Mouse (Mus musculus): ENCODE measurements around the gene Pard3. TPM values are rescaled to one million over a fixed set of nuclear protein-coding genes. Genes with fewer than 3 reads are reported as not detected.
A peak's percentile ranks its signal among the peaks of the same experiment; 100 is the strongest.

Gene Pard3
- polyA plus RNA-seq, 1 experiment from 2014 or later: 27.3 TPM

GRCm38 (mm10) chr8:127514810-127515735 is 451.4 kb downstream of the Pard3 start:
- 0 out of 2 replicates have a peak, but pooled peaks cover 6% of the 10 kb centered on the region for H3K4me1 ChIP-seq (ENCODE audit: control insufficient read depth, insufficient read depth, low read length)
- ATAC-seq (ENCODE audit: low FRiP score, low TSS enrichment): no peak
- no peak for DNase-seq
- H3K4me2 ChIP-seq (ENCODE audit: low read length): no peak overlapping the region
- H3K27me3 ChIP-seq (ENCODE audit: control insufficient read depth, insufficient read depth, low read length): no peaks in the 10 kb centered on the region
- no peak overlapping the region for H3K9ac ChIP-seq (replicated peaks; ENCODE audit: low read length)
- H3K27ac ChIP-seq (replicated peaks; ENCODE audit: low read depth, low read length): no peak overlapping the region
- H3K9me3 ChIP-seq (ENCODE audit: control insufficient read depth, low read length): no peaks in the 10 kb centered on the region
- no peak overlapping the region for H3K4me3 ChIP-seq (replicated peaks; ENCODE audit: low read depth, low read length)
- H3K36me3 ChIP-seq (ENCODE audit: control insufficient read depth, insufficient read depth, low read length): no peaks in the 10 kb centered on the region
- WGBS: 89% methylated on average over 7 of the region's 7 CpGs

- Histone ChIP-seq H3K4me3 (replicated peaks; ENCODE audit: low read depth, low read length) (no peak overlapping the region), H3K4me2 (ENCODE audit: low read length) (no peak overlapping the region), H3K27ac (replicated peaks; ENCODE audit: low read depth, low read length) (no peak overlapping the region), H3K9me3 (ENCODE audit: control insufficient read depth, low read length) (no peaks in the 10 kb centered on the region), H3K4me1 (ENCODE audit: control insufficient read depth, insufficient read depth, low read length) (0 out of 2 replicates have a peak, but pooled peaks cover 6% of the 10 kb centered on the region), H3K27me3 (ENCODE audit: control insufficient read depth, insufficient read depth, low read length) (no peaks in the 10 kb centered on the region), H3K36me3 (ENCODE audit: control insufficient read depth, insufficient read depth, low read length) (no peaks in the 10 kb centered on the region), H3K9ac (replicated peaks; ENCODE audit: low read length) (no peak overlapping the region)
- WGBS: 73% methylated on average over 2 of the region's 2 CpGs
- no peak for DNase-seq
- no peak for ATAC-seq (ENCODE audit: low FRiP score, low TSS enrichment)
Observed at GRCm38 (mm10) chr8:127516043-127516442, 452.4 kb downstream of the Pard3 start.

- H3K4me2 ChIP-seq (ENCODE audit: low read length): no peak overlapping the region
- no peak overlapping the region for H3K27ac ChIP-seq (replicated peaks; ENCODE audit: low read depth, low read length)
- no peaks in the 10 kb centered on the region for H3K27me3 ChIP-seq (ENCODE audit: control insufficient read depth, insufficient read depth, low read length)
- H3K9ac ChIP-seq (replicated peaks; ENCODE audit: low read length): no peak overlapping the region
- H3K4me1 ChIP-seq (ENCODE audit: control insufficient read depth, insufficient read depth, low read length): no peaks in the 10 kb centered on the region
- ATAC-seq (ENCODE audit: low FRiP score, low TSS enrichment) (no peak), DNase-seq (no peak)
- 88% methylated on average over 4 of the region's 4 CpGs for WGBS
- H3K4me3 ChIP-seq (replicated peaks; ENCODE audit: low read depth, low read length): no peak overlapping the region
- no peaks in the 10 kb centered on the region for H3K36me3 ChIP-seq (ENCODE audit: control insufficient read depth, insufficient read depth, low read length)
- H3K9me3 ChIP-seq (ENCODE audit: control insufficient read depth, low read length): no peaks in the 10 kb centered on the region
Observed at GRCm38 (mm10) chr8:127525673-127526072, 462.0 kb downstream of the Pard3 start.

- H3K27me3 ChIP-seq (ENCODE audit: control insufficient read depth, insufficient read depth, low read length): no peaks in the 10 kb centered on the region
- DNase-seq (no peak), ATAC-seq (ENCODE audit: low FRiP score, low TSS enrichment) (no peak)
- H3K4me3 ChIP-seq (replicated peaks; ENCODE audit: low read depth, low read length): no peak overlapping the region
- H3K9ac ChIP-seq (replicated peaks; ENCODE audit: low read length): no peak overlapping the region
- WGBS: 97% methylated on average over 2 of the region's 2 CpGs
- no peaks in the 10 kb centered on the region for H3K36me3 ChIP-seq (ENCODE audit: control insufficient read depth, insufficient read depth, low read length)
- no peaks in the 10 kb centered on the region for H3K4me1 ChIP-seq (ENCODE audit: control insufficient read depth, insufficient read depth, low read length)
- H3K27ac ChIP-seq (replicated peaks; ENCODE audit: low read depth, low read length): no peak overlapping the region
- H3K9me3 ChIP-seq (ENCODE audit: control insufficient read depth, low read length): no peaks in the 10 kb centered on the region
- H3K4me2 ChIP-seq (ENCODE audit: low read length): no peak overlapping the region
Observed at GRCm38 (mm10) chr8:127528315-127528714, 464.6 kb downstream of the Pard3 start.

GRCm38 (mm10) chr8:127529746-127530145 is 466.1 kb downstream of the Pard3 start:
- no peak overlapping the region for H3K9ac ChIP-seq (replicated peaks; ENCODE audit: low read length)

GRCm38 (mm10) chr8:127531866-127532265 is 468.2 kb downstream of the Pard3 start:
- DNase-seq (no peak), ATAC-seq (ENCODE audit: low FRiP score, low TSS enrichment) (no peak)
- Histone ChIP-seq H3K36me3 (ENCODE audit: control insufficient read depth, insufficient read depth, low read length) (no peaks in the 10 kb centered on the region), H3K4me1 (ENCODE audit: control insufficient read depth, insufficient read depth, low read length) (peaks cover 12% of the 10 kb centered on the region), H3K4me3 (replicated peaks; ENCODE audit: low read depth, low read length) (no peak overlapping the region), H3K27ac (replicated peaks; ENCODE audit: low read depth, low read length) (no peak overlapping the region), H3K27me3 (ENCODE audit: control insufficient read depth, insufficient read depth, low read length) (no peaks in the 10 kb centered on the region), H3K4me2 (ENCODE audit: low read length) (no peak overlapping the region), H3K9me3 (ENCODE audit: control insufficient read depth, low read length) (no peaks in the 10 kb centered on the region), H3K9ac (replicated peaks; ENCODE audit: low read length) (no peak overlapping the region)
- whole genome bisulfite sequencing: 81% methylated on average over 3 of the region's 3 CpGs

More at GRCm38 (mm10) chr8:127529746-127530145, 466.1 kb downstream of the Pard3 start:
- Histone ChIP-seq H3K4me2 (ENCODE audit: low read length) (no peak overlapping the region), H3K4me3 (replicated peaks; ENCODE audit: low read depth, low read length) (no peak overlapping the region), H3K9me3 (ENCODE audit: control insufficient read depth, low read length) (no peaks in the 10 kb centered on the region), H3K27ac (replicated peaks; ENCODE audit: low read depth, low read length) (no peak overlapping the region), H3K27me3 (ENCODE audit: control insufficient read depth, insufficient read depth, low read length) (no peaks in the 10 kb centered on the region), H3K36me3 (ENCODE audit: control insufficient read depth, insufficient read depth, low read length) (no peaks in the 10 kb centered on the region), H3K4me1 (ENCODE audit: control insufficient read depth, insufficient read depth, low read length) (peaks cover 3% of the 10 kb centered on the region; the same call in 1 of the 2 replicates)
- no peak for ATAC-seq (ENCODE audit: low FRiP score, low TSS enrichment)
- no peak for DNase-seq
- WGBS: 79% methylated on average over 2 of the region's 2 CpGs

- H3K27ac ChIP-seq (replicated peaks; ENCODE audit: low read depth, low read length): peak overlapping the region; percentile 53
- no peaks in the 10 kb centered on the region for H3K36me3 ChIP-seq (ENCODE audit: control insufficient read depth, insufficient read depth, low read length)
- H3K9me3 ChIP-seq (ENCODE audit: control insufficient read depth, low read length): no peaks in the 10 kb centered on the region
- no peaks in the 10 kb centered on the region for H3K27me3 ChIP-seq (ENCODE audit: control insufficient read depth, insufficient read depth, low read length)
- DNase-seq: peak; percentile 40
- no peak for ATAC-seq (ENCODE audit: low FRiP score, low TSS enrichment)
- no peak overlapping the region for H3K4me3 ChIP-seq (replicated peaks; ENCODE audit: low read depth, low read length)
- H3K4me2 ChIP-seq (ENCODE audit: low read length): no peak overlapping the region
- H3K9ac ChIP-seq (replicated peaks; ENCODE audit: low read length): no peak overlapping the region
- peaks cover 12% of the 10 kb centered on the region for H3K4me1 ChIP-seq (ENCODE audit: control insufficient read depth, insufficient read depth, low read length)
- WGBS: 46% methylated on average over 3 of the region's 3 CpGs
Observed at GRCm38 (mm10) chr8:127534789-127535188, 471.1 kb downstream of the Pard3 start.

GRCm38 (mm10) chr8:127535192-127535845 is 471.6 kb downstream of the Pard3 start:
- Histone ChIP-seq H3K9me3 (ENCODE audit: control insufficient read depth, low read length) (no peaks in the 10 kb centered on the region), H3K4me3 (replicated peaks; ENCODE audit: low read depth, low read length) (no peak overlapping the region), H3K36me3 (ENCODE audit: control insufficient read depth, insufficient read depth, low read length) (no peaks in the 10 kb centered on the region), H3K27me3 (ENCODE audit: control insufficient read depth, insufficient read depth, low read length) (no peaks in the 10 kb centered on the region), H3K4me2 (ENCODE audit: low read length) (0 out of 2 replicates have a peak overlapping the region, but pooled peaks have one; percentile 17), H3K9ac (replicated peaks; ENCODE audit: low read length) (0 out of 2 replicates have a peak overlapping the region, but pooled peaks have one; percentile 7), H3K4me1 (ENCODE audit: control insufficient read depth, insufficient read depth, low read length) (peaks cover 12% of the 10 kb centered on the region), H3K27ac (replicated peaks; ENCODE audit: low read depth, low read length) (peak overlapping the region; percentile 53)
- WGBS: 50% methylated on average over 8 of the region's 8 CpGs
- DNase-seq (peak; percentile 48), ATAC-seq (ENCODE audit: low FRiP score, low TSS enrichment) (no peak)

All from midbrain, embryonic 14.5 days (tissue).